Mouse (Mus musculus) neural tube, embryonic 14.5 days (tissue): ENCODE measurements around the gene Mob3a. TPM values are rescaled to one million over a fixed set of nuclear protein-coding genes. Genes with fewer than 3 reads are reported as not detected.

Experiments
- ATAC-seq: fragments of 200-750 bp; cut with Nextera tagmentation; 2 replicates; pipeline ENCODE4 v1.8.0; 2017; ENCODE audit warnings: low read depth, mild to moderate bottlenecking, moderate TSS enrichment, moderate library complexity
- H3K27ac ChIP-seq: fragments of 300-500 bp; sonication (generic); 2 replicates; pipeline ENCODE4 v1.5.1; 2014; ENCODE audit warnings: low read depth, mild to moderate bottlenecking, control low read depth, low read length, moderate library complexity, mixed read lengths
- H3K27me3 ChIP-seq: fragments of 300-500 bp; sonication (generic); 2 replicates; pipeline ENCODE4 v1.6.1; 2014; ENCODE audit warnings: low read length; ENCODE audit not compliant: control insufficient read depth, insufficient read depth
- H3K36me3 ChIP-seq: fragments of 300-500 bp; sonication (generic); 2 replicates; pipeline ENCODE4 v1.6.1; 2014; ENCODE audit warnings: low read length, mixed read lengths; ENCODE audit not compliant: control insufficient read depth, insufficient read depth
- H3K4me1 ChIP-seq: fragments of 300-500 bp; sonication (generic); 2 replicates; pipeline ENCODE4 v1.6.1; 2014; ENCODE audit warnings: low read length; ENCODE audit not compliant: control insufficient read depth, insufficient read depth
- H3K4me2 ChIP-seq: fragments of 300-500 bp; sonication (generic); 2 replicates; pipeline ENCODE4 v1.6.1; 2014; ENCODE audit warnings: mild to moderate bottlenecking, low read depth, low read length, control low read depth
- H3K4me3 ChIP-seq: fragments of 300-500 bp; sonication (generic); 2 replicates; pipeline ENCODE4 v1.5.1; 2014; ENCODE audit warnings: low read depth, low read length, control low read depth, mixed read lengths
- H3K9ac ChIP-seq: fragments of 300-500 bp; sonication (generic); replicated peaks from 2 replicates; pipeline ENCODE4 v1.6.1; 2014; ENCODE audit warnings: low read depth, mild to moderate bottlenecking, control low read depth, low read length, mixed read lengths
- H3K9me3 ChIP-seq: fragments of 300-500 bp; sonication (generic); 2 replicates; pipeline ENCODE4 v1.6.1; 2016; ENCODE audit warnings: low read length; ENCODE audit not compliant: control insufficient read depth
- WGBS: fragments of 180-500 bp; shearing (Covaris S2); extraction: QIAGEN DNeasy Blood & Tissue Kit; methylation state at CpG from one replicate; pipeline ENCODE4 v1.1.7; 2014; 5-methylcytosine and 5-hydroxymethylcytosine counted together
- polyA plus RNA-seq: library from polyadenylated mRNA; unstranded; fragments of >200 nt; fragmentation: Nextera tagmentation; extraction: Ambion mirVana; gene quantifications from 2 replicates; pipeline ENCODE4 v1.2.1, GENCODE M21; 2014

Mob3a gene
- polyA plus RNA-seq, 1 experiment from 2014 or later: 42.0 TPM

DNA sequence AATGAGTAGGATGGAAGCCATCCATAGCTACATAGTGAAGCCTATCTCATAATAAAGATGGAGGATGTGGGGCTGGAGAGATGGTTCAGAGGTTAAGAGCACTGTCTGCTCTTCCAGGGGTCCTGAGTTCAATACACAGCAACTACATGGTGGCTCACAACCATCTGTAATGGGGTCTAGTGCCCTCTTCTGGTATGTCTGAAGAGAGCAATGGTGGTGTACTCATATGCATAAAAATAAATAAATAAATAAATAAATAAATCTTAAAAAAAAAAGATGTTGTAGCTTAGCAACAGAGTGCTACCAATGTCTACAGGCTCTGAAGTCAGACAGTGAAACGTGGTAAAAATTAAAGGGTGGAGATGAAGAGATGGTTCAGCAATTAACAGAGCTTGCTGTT is 36.9 kb upstream of the Mob3a start:
- ATAC-seq: no peak
- no peak overlapping the region for H3K9ac ChIP-seq
- H3K4me1 ChIP-seq: peaks cover 25% of the 10 kb centered on the region
- no peaks in the 10 kb centered on the region for H3K27me3 ChIP-seq
- H3K4me3 ChIP-seq: no peak overlapping the region
- no peak overlapping the region for H3K4me2 ChIP-seq
- no peak overlapping the region for H3K27ac ChIP-seq
- H3K9me3 ChIP-seq: no peaks in the 10 kb centered on the region
- 55% methylated on average over 1 of the region's 1 CpGs for WGBS
- H3K36me3 ChIP-seq: peaks cover 5% of the 10 kb centered on the region

DNA sequence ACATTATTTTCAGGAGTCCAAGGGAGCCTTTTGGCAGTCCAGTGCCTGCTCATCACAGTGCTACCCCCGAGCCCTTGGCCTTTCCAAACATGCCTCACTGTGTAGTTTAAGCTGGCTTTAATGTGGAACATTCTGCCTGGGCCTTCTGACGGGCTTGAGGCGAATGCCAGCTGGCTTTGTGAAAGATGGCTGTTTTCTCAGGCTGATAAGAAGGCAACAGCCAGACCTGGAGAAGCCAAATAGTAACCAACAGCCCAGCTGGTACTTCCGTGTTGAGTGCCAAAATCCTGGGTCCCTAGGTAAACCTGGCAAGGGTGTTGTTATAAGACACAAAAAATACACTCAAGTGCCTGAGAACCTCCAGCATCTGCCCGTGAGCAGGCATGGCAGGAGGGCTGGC is 35.0 kb upstream of the Mob3a start:
- no peak for ATAC-seq
- no peak overlapping the region for H3K9ac ChIP-seq
- H3K4me3 ChIP-seq: no peak overlapping the region
- H3K27me3 ChIP-seq: no peaks in the 10 kb centered on the region
- peaks cover 12% of the 10 kb centered on the region for H3K36me3 ChIP-seq
- no peak overlapping the region for H3K4me2 ChIP-seq
- H3K27ac ChIP-seq: no peak overlapping the region; the same call in 1 of the 2 replicates
- 78% methylated on average over 5 of the region's 5 CpGs for WGBS
- H3K9me3 ChIP-seq: no peaks in the 10 kb centered on the region
- H3K4me1 ChIP-seq: peaks cover 22% of the 10 kb centered on the region

DNA sequence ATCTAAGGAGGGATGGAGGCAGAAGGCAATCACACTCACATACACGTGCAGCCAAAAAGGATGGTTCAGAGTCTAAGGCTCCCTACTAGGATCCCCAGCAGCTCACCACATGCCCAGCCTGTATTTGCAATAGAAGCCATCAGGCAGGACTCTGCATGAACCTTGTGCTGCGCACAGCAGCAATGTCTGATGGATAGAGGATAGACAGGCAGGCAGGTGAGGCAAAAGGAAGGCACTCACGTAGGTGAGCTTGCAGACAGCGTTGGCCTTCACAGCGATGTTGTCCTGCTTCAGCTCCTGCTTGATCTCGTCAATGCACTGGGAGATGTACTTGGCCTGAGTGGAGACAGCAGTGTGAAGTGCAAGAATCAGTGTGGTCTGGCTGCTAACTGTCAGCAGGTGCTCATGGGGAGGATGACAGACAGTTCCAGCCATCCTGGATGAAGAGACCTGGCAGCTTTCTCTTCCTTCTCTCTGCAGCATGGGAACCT is 30.9 kb upstream of the Mob3a start:
- H3K27me3 ChIP-seq: no peaks in the 10 kb centered on the region
- no peak overlapping the region for H3K27ac ChIP-seq
- no peak overlapping the region for H3K4me2 ChIP-seq
- 94% methylated on average over 6 of the region's 6 CpGs for WGBS
- H3K9ac ChIP-seq: no peak overlapping the region
- ATAC-seq: no peak
- no peaks in the 10 kb centered on the region for H3K9me3 ChIP-seq
- H3K36me3 ChIP-seq: peaks cover 48% of the 10 kb centered on the region
- H3K4me3 ChIP-seq: no peak overlapping the region
- H3K4me1 ChIP-seq: no peaks in the 10 kb centered on the region

DNA sequence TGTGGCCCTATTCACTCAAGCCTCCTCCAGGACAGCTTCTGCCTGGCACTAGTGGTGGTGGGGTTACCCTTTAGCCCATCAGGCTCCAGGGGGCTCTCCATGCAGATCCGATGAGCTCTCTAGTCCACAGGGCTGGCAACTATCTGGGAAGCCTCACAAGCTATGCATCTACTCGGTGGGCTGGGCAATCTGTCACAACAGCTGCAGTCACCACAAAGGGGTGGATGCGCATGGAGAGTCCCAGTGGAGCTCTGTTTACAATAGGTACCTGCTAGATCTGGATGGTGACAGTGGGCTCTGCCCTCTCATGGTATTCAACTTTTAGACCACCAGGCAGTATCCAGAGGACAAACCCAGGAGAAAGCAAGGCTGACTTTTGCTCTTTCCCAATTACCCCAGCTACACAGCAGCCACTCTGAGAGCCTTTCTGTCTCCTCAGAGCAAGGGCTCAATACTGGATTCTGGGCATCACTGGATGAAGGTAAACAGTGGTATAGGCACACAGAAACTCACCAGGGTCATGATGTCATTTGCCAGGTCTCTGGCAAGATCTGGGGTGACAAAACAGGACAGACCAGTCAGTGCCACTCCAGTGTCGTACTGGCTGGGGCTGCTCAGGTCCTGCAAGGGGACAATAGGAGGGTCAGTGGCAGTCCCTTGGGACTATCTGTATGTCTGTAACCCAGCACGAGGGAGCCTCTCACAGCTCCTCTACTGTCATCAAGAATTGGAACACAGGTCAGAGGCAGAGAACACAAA is 25.8 kb upstream of the Mob3a start:
- 86% methylated on average over 5 of the region's 5 CpGs for WGBS
- Histone ChIP-seq H3K4me3 (no peak overlapping the region), H3K36me3 (peaks cover 81% of the 10 kb centered on the region), H3K4me1 (no peaks in the 10 kb centered on the region), H3K4me2 (no peak overlapping the region), H3K27ac (no peak overlapping the region), H3K9me3 (no peaks in the 10 kb centered on the region), H3K9ac (no peak overlapping the region), H3K27me3 (no peaks in the 10 kb centered on the region)
- ATAC-seq: no peak

DNA sequence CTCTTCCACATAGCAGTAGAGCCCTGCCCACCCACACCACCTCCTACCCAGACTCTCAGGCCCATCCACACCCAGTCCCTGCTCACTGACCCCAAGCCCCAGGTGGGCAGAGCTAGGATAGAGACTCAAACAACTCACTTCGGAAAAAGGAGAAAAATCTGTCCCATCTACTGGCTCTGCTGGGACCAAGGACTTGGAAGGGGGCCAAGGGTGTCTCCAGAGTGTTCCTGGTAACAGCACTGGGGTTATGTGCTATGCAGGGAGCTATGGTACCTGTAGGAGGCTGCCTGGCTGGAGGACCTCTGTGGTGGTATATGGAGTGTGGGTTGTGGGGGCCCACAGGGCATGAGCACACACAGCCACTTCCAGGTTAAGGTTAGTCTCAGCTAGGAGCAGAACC is 15.5 kb upstream of the Mob3a start:
- H3K4me1 ChIP-seq: no peaks in the 10 kb centered on the region
- H3K4me3 ChIP-seq: no peak overlapping the region
- no peaks in the 10 kb centered on the region for H3K27me3 ChIP-seq
- H3K36me3 ChIP-seq: peaks cover 94% of the 10 kb centered on the region
- no peak for ATAC-seq
- H3K27ac ChIP-seq: no peak overlapping the region
- 80% methylated on average over 1 of the region's 1 CpGs for WGBS
- no peaks in the 10 kb centered on the region for H3K9me3 ChIP-seq
- no peak overlapping the region for H3K9ac ChIP-seq
- no peak overlapping the region for H3K4me2 ChIP-seq

DNA sequence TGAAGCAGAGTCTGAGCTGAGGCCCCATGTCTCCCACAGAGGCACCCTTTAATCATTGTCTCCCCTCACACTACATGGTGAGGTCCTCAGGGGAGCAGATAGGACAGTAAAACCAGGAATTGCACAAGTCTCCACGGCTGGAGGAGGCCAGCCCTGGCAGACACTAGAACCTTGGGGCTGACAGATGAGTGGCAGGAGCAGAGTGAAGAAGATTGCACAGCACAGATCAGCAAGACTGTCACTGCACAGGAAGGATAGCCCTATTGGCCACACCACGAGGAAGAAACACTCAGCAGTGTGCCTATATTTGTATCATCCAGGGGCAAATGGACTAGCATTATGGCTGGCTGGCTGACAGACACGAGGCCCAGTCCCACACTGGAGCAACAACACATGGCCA is 9.1 kb upstream of the Mob3a start:
- Histone ChIP-seq H3K4me1 (no peaks in the 10 kb centered on the region), H3K27me3 (no peaks in the 10 kb centered on the region), H3K4me3 (no peak overlapping the region), H3K9me3 (no peaks in the 10 kb centered on the region), H3K9ac (no peak overlapping the region), H3K36me3 (peaks cover 91% of the 10 kb centered on the region), H3K4me2 (no peak overlapping the region), H3K27ac (no peak overlapping the region)
- 86% methylated on average over 3 of the region's 3 CpGs for WGBS
- ATAC-seq: no peak

DNA sequence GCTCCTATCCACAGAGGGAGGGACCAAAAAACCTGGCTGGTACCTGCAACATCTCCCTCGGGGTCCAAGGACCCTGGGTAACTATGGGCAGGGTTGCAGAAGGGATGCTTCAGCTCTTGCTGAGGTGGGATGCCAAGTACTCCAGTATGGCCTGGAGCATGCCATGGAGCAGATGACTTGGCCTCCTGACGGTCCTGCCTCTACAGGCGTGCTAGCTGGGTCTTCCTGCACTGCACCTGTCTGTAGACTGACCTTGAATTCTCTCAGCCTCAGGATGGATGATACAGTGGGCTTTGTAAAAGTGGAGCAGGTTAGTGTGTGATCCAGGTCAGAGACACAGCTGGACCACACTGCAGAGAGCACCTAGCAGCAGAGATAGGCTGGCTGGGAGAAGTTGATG is 3.7 kb upstream of the Mob3a start:
- ATAC-seq: no peak
- H3K4me1 ChIP-seq: peaks cover 19% of the 10 kb centered on the region
- 88% methylated on average over 3 of the region's 3 CpGs for WGBS
- H3K36me3 ChIP-seq: peaks cover 45% of the 10 kb centered on the region
- H3K9me3 ChIP-seq: no peaks in the 10 kb centered on the region
- no peak overlapping the region for H3K4me2 ChIP-seq
- no peaks in the 10 kb centered on the region for H3K27me3 ChIP-seq
- H3K27ac ChIP-seq: no peak overlapping the region
- H3K4me3 ChIP-seq: no peak overlapping the region
- H3K9ac ChIP-seq: no peak overlapping the region

DNA sequence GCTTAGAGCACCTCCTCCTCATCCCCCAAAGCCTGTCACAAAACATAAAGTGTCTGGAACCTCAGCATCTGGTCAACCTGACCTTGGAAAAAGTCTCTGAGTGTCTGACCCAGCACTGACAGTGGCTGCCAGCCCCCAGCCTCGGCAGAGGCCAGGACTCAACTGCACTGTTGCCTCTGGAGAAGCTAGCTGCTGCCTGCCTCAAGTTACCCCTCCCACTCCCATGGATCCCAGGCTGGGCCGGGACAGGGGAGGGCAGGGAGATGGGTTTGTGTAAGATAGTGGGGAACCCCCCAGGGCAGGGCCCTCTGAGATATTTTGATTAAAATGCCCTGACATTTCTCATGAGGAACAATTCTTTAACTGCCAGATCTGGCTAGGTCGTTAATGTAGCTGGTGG is 3.3 kb upstream of the Mob3a start:
- H3K36me3 ChIP-seq: peaks cover 41% of the 10 kb centered on the region
- H3K9ac ChIP-seq: no peak overlapping the region
- no peak overlapping the region for H3K27ac ChIP-seq
- no peak overlapping the region for H3K4me3 ChIP-seq
- peaks cover 19% of the 10 kb centered on the region for H3K4me1 ChIP-seq
- H3K9me3 ChIP-seq: no peaks in the 10 kb centered on the region
- 67% methylated on average over 3 of the region's 3 CpGs for WGBS
- ATAC-seq: no peak
- no peaks in the 10 kb centered on the region for H3K27me3 ChIP-seq
- H3K4me2 ChIP-seq: no peak overlapping the region

DNA sequence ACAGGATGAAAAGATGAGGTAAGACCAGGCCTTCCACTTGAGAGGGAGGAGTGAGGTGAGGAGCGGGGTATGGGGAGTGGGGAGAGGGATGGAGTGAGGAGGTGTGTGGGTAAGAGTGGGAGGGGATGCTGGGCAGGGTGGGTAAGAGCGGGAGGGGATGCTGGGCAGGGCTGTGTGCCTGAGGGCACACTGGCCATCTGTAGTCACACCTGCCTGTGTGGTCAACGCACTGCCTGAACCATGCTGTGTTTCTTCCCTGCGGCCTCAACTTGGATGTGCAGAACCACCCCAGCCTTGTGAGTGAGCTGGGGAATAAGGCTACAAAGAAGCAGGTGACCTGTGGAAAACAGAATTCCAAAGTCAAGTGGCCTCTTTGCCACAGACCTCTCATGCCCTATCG is 2.6 kb upstream of the Mob3a start:
- 84% methylated on average over 5 of the region's 5 CpGs for WGBS
- no peaks in the 10 kb centered on the region for H3K9me3 ChIP-seq
- H3K27me3 ChIP-seq: no peaks in the 10 kb centered on the region
- ATAC-seq: no peak
- no peak overlapping the region for H3K27ac ChIP-seq
- no peak overlapping the region for H3K4me3 ChIP-seq
- no peak overlapping the region for H3K4me2 ChIP-seq
- H3K4me1 ChIP-seq: peaks cover 19% of the 10 kb centered on the region
- H3K36me3 ChIP-seq: peaks cover 35% of the 10 kb centered on the region
- no peak overlapping the region for H3K9ac ChIP-seq
